Mouse (Mus musculus): ENCODE data around the gene Rnf31. TPM values are rescaled to one million over a fixed set of nuclear protein-coding genes. Genes with fewer than 3 reads are reported as not detected.

Rnf31 gene
- total and polyA plus RNA-seq, 3 experiments = 12.6 to 43.9 (median 34.2) TPM

GRCm38 (mm10) chr14:55651528-55651927 is 60.0 kb downstream of the Rnf31 start:
- TF ChIP-seq CTCF (IDR thresholded peaks at IDR 0.05; ENCODE audit: low read depth, low read length) (no peak), POLR2AphosphoS5 (IDR thresholded peaks at IDR 0.05; ENCODE audit: insufficient replicate concordance, low read depth, low read length) (no peak), TAL1 (conservative IDR thresholded peaks at IDR 0.05; ENCODE audit: low read depth, low read length) (no peak), GATA1 (IDR thresholded peaks at IDR 0.05; ENCODE audit: borderline replicate concordance, low read length) (no peak), GATA2 (IDR thresholded peaks at IDR 0.05; ENCODE audit: borderline replicate concordance, low read depth, low read length) (no peak)
- DNase-seq (ENCODE audit: low spot score) = no peak
- no peak for ATAC-seq (ENCODE audit: extremely low read depth, insufficient number of reproducible peaks, low FRiP score, poor library complexity, severe bottlenecking)
- peaks cover 9% of the 10 kb centered on the region for H3K4me1 ChIP-seq (ENCODE audit: insufficient read depth, low read depth, low read length)
- no peaks in the 10 kb centered on the region for H3K27me3 ChIP-seq (ENCODE audit: insufficient read depth, low read length)
- H3K4me3 ChIP-seq (ENCODE audit: low read depth, low read length) = no peak overlapping the region
- no peaks in the 10 kb centered on the region for H3K9me3 ChIP-seq (replicated peaks)
- peaks cover 30% of the 10 kb centered on the region for H3K36me3 ChIP-seq (replicated peaks)

Other genes starting within 250 kb of the Rnf31 start
Only the 20 nearest of the 31 such genes appear.
- 2.2 TPM in 2 replicates for gene Carmil3, start 101.1 kb upstream of the Rnf31 start, total RNA-seq (2014; fragmentation: Nextera tagmentation)
- gene Carmil3, start 101.1 kb upstream of the Rnf31 start, total RNA-seq (2017) = 2.1 and 2.3 TPM in 2 replicates
- 0.92 and 1.2 TPM in 2 replicates for gene Carmil3, start 101.1 kb upstream of the Rnf31 start, polyA plus RNA-seq (2012)
- gene Cpne6, start 81.3 kb upstream of the Rnf31 start, total RNA-seq (2014; fragmentation: Nextera tagmentation) = not detected in 2 replicates
- 0.06 and 0.11 TPM in 2 replicates for gene Cpne6, start 81.3 kb upstream of the Rnf31 start, total RNA-seq (2017)
- gene Cpne6, start 81.3 kb upstream of the Rnf31 start, polyA plus RNA-seq (2012) = 0.03 and 0.06 TPM in 2 replicates
- not detected in 2 replicates for gene Nrl, start 66.7 kb upstream of the Rnf31 start, total RNA-seq (2014; fragmentation: Nextera tagmentation)
- 0.06 and 0.27 TPM in 2 replicates for gene Nrl, start 66.7 kb upstream of the Rnf31 start, total RNA-seq (2017)
- not detected in 2 replicates for gene Nrl, start 66.7 kb upstream of the Rnf31 start, polyA plus RNA-seq (2012)
- gene Pck2, start 51.4 kb upstream of the Rnf31 start, total RNA-seq (2014; fragmentation: Nextera tagmentation) = 9.5 and 33.6 TPM in 2 replicates
- 9.9 and 10.7 TPM in 2 replicates for gene Pck2, start 51.4 kb upstream of the Rnf31 start, total RNA-seq (2017)
- 23.9 and 34.9 TPM in 2 replicates for gene Pck2, start 51.4 kb upstream of the Rnf31 start, polyA plus RNA-seq (2012)
- 39.2 and 42.7 TPM in 2 replicates for gene Dcaf11, start 31.7 kb upstream of the Rnf31 start, total RNA-seq (2014; fragmentation: Nextera tagmentation)
- gene Dcaf11, start 31.7 kb upstream of the Rnf31 start, total RNA-seq (2017) = 50.9 and 51.2 TPM in 2 replicates
- 33.9 and 40.0 TPM in 2 replicates for gene Dcaf11, start 31.7 kb upstream of the Rnf31 start, polyA plus RNA-seq (2012)
- 43.1 TPM in 1 of 2 replicates, not detected in the other for gene A730061H03Rik, start 31.3 kb upstream of the Rnf31 start, total RNA-seq (2014; fragmentation: Nextera tagmentation)
- 0.46 and 0.87 TPM in 2 replicates for gene A730061H03Rik, start 31.3 kb upstream of the Rnf31 start, total RNA-seq (2017)
- 0.17 TPM in 1 of 2 replicates, not detected in the other for gene A730061H03Rik, start 31.3 kb upstream of the Rnf31 start, polyA plus RNA-seq (2012)
- gene Fitm1, start 16.1 kb upstream of the Rnf31 start, total RNA-seq (2014; fragmentation: Nextera tagmentation) = not detected in 2 replicates
- not detected in 2 replicates for gene Fitm1, start 16.1 kb upstream of the Rnf31 start, total RNA-seq (2017)
- gene Fitm1, start 16.1 kb upstream of the Rnf31 start, polyA plus RNA-seq (2012) = not detected in 2 replicates
- 598 and 793 TPM in 2 replicates for gene Psme1, start 13.6 kb upstream of the Rnf31 start, total RNA-seq (2014; fragmentation: Nextera tagmentation)
- 212 and 228 TPM in 2 replicates for gene Psme1, start 13.6 kb upstream of the Rnf31 start, total RNA-seq (2017)
- gene Psme1, start 13.6 kb upstream of the Rnf31 start, polyA plus RNA-seq (2012) = 141 and 155 TPM in 2 replicates
- gene Emc9, start 6.4 kb upstream of the Rnf31 start, total RNA-seq (2014; fragmentation: Nextera tagmentation) = 16.7 and 20.0 TPM in 2 replicates
- gene Emc9, start 6.4 kb upstream of the Rnf31 start, total RNA-seq (2017) = 17.9 and 23.6 TPM in 2 replicates
- gene Emc9, start 6.4 kb upstream of the Rnf31 start, polyA plus RNA-seq (2012) = 19.5 and 20.2 TPM in 2 replicates
- gene Psme2, start 595 bp upstream of the Rnf31 start, total RNA-seq (2014; fragmentation: Nextera tagmentation) = 59.4 and 109 TPM in 2 replicates
- 163 and 165 TPM in 2 replicates for gene Psme2, start 595 bp upstream of the Rnf31 start, total RNA-seq (2017)
- 33.4 and 50.8 TPM in 2 replicates for gene Psme2, start 595 bp upstream of the Rnf31 start, polyA plus RNA-seq (2012)
- 25.3 and 31.2 TPM in 2 replicates for gene Irf9, start 11.9 kb downstream of the Rnf31 start, total RNA-seq (2014; fragmentation: Nextera tagmentation)
- 37.8 and 39.6 TPM in 2 replicates for gene Irf9, start 11.9 kb downstream of the Rnf31 start, total RNA-seq (2017)
- gene Irf9, start 11.9 kb downstream of the Rnf31 start, polyA plus RNA-seq (2012) = 40.3 and 64.3 TPM in 2 replicates
- 123 and 137 TPM in 2 replicates for gene Rec8, start 26.3 kb downstream of the Rnf31 start, total RNA-seq (2014; fragmentation: Nextera tagmentation)
- gene Rec8, start 26.3 kb downstream of the Rnf31 start, total RNA-seq (2017) = 89.9 and 103 TPM in 2 replicates
- 80.7 and 144 TPM in 2 replicates for gene Rec8, start 26.3 kb downstream of the Rnf31 start, polyA plus RNA-seq (2012)
- 24.1 and 49.6 TPM in 2 replicates for gene Ipo4, start 44.2 kb downstream of the Rnf31 start, total RNA-seq (2014; fragmentation: Nextera tagmentation)
- gene Ipo4, start 44.2 kb downstream of the Rnf31 start, total RNA-seq (2017) = 18.1 and 24.9 TPM in 2 replicates
- gene Ipo4, start 44.2 kb downstream of the Rnf31 start, polyA plus RNA-seq (2012) = 32.7 and 75.8 TPM in 2 replicates
- gene Gm49378, start 46.2 kb downstream of the Rnf31 start, total RNA-seq (2014; fragmentation: Nextera tagmentation) = 7.2 and 10.9 TPM in 2 replicates
- gene Gm49378, start 46.2 kb downstream of the Rnf31 start, total RNA-seq (2017) = 2.9 and 4.6 TPM in 2 replicates
- gene Gm49378, start 46.2 kb downstream of the Rnf31 start, polyA plus RNA-seq (2012) = 2.4 TPM in 1 of 2 replicates, not detected in the other
- gene Tm9sf1, start 52.1 kb downstream of the Rnf31 start, total RNA-seq (2014; fragmentation: Nextera tagmentation) = 35.1 and 40.6 TPM in 2 replicates
- 54.0 and 57.7 TPM in 2 replicates for gene Tm9sf1, start 52.1 kb downstream of the Rnf31 start, total RNA-seq (2017)
- 14.6 and 14.8 TPM in 2 replicates for gene Tm9sf1, start 52.1 kb downstream of the Rnf31 start, polyA plus RNA-seq (2012)
- 4.0 and 4.2 TPM in 2 replicates for gene Tssk4, start 58.5 kb downstream of the Rnf31 start, total RNA-seq (2014; fragmentation: Nextera tagmentation)
- gene Tssk4, start 58.5 kb downstream of the Rnf31 start, total RNA-seq (2017) = 1.9 and 2.3 TPM in 2 replicates
- 0.17 and 0.26 TPM in 2 replicates for gene Tssk4, start 58.5 kb downstream of the Rnf31 start, polyA plus RNA-seq (2012)
- gene Mdp1, start 68.8 kb downstream of the Rnf31 start, total RNA-seq (2014; fragmentation: Nextera tagmentation) = 18.4 and 28.0 TPM in 2 replicates
- gene Mdp1, start 68.8 kb downstream of the Rnf31 start, total RNA-seq (2017) = 45.8 and 46.5 TPM in 2 replicates
- 9.4 and 12.2 TPM in 2 replicates for gene Mdp1, start 68.8 kb downstream of the Rnf31 start, polyA plus RNA-seq (2012)
- gene Gmpr2, start 80.2 kb downstream of the Rnf31 start, total RNA-seq (2014; fragmentation: Nextera tagmentation) = 27.7 and 30.8 TPM in 2 replicates
- 40.5 and 42.7 TPM in 2 replicates for gene Gmpr2, start 80.2 kb downstream of the Rnf31 start, total RNA-seq (2017)
- gene Gmpr2, start 80.2 kb downstream of the Rnf31 start, polyA plus RNA-seq (2012) = 20.0 and 24.7 TPM in 2 replicates
- 234 and 266 TPM in 2 replicates for gene Nedd8, start 80.4 kb downstream of the Rnf31 start, total RNA-seq (2014; fragmentation: Nextera tagmentation)
- gene Nedd8, start 80.4 kb downstream of the Rnf31 start, total RNA-seq (2017) = 488 and 566 TPM in 2 replicates
- gene Nedd8, start 80.4 kb downstream of the Rnf31 start, polyA plus RNA-seq (2012) = 112 and 128 TPM in 2 replicates
- 51.4 and 55.1 TPM in 2 replicates for gene Tinf2, start 90.1 kb downstream of the Rnf31 start, total RNA-seq (2014; fragmentation: Nextera tagmentation)
- 42.4 and 42.7 TPM in 2 replicates for gene Tinf2, start 90.1 kb downstream of the Rnf31 start, total RNA-seq (2017)
- 41.7 and 44.2 TPM in 2 replicates for gene Tinf2, start 90.1 kb downstream of the Rnf31 start, polyA plus RNA-seq (2012)

All from G1E (cell line).